Mouse (Mus musculus): ENCODE results near the gene Mip.
"Not testable (repeated sequence)": the region's sequence is repeated elsewhere in the genome, so short reads cannot be mapped to it uniquely, and the experiment has no call there.

Mip gene

DNA sequence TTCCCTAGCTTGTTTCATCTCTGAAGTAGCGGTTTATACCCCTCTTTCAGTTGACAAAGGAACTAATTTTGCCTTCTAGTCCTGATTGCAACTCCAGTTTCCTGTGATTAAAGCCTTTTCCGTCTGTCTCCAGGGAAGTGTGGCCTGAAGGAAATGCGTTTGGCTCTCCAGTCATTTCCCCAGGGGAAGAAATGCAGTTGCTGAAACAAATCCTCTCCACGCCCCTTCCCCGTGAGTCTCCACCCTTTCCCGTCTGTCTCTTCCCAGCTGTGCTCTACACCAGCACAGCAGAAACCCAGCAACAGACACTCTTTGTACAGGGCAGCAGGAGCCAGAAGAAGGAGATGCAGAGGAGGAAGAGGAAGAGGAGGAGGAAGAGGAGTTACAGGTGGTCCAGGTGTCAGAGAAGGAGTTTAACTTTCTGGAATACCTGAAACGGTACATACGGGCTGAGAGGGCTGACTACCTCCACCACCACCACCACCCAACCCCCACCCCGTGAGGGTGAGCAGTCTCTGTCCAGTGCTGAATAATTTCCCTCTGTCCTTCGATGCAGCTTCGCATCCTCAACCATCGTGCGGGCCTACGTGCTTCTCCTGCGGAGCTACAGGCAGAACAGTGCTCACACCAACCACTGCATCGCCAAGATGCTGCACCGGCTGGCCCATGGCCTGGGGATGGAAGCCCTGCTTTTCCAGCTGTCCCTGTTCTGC is 21.5 kb downstream of the Mip start:
- no peak for DNase-seq (ENCODE audit: low read depth, low spot score)

DNA sequence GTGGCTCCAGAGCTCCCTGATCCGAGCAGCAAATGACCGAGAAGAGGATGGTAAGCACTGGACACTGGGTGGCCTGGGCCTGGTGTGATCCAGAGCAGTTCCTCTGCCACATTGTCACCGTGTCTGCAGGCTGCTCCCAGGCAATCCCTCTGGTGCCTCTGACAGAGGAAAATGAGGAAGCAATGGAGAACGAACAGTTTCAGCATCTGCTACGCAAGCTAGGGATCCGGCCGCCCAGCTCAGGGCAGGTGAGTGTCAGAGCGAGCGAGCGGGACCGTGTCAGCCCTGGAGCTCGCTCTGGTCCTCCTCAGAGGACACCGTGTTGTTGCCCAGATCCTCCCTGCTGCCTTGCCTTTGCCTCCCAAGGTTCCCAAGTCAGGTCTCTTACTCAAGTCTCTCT is 24.9 kb downstream of the Mip start:
- no peak for DNase-seq (ENCODE audit: low read depth, low spot score)

GRCm38 (mm10) chr10:128253677-128254255 is 28.1 kb downstream of the Mip start, which contains the start of gene Apon:
Gene Apon, plus strand, starts transcription at chr10:128254096.
- no peak for DNase-seq (ENCODE audit: low read depth, low spot score)

GRCm38 (mm10) chr10:128255925-128256324 is 30.3 kb downstream of the Mip start:
- DNase-seq (ENCODE audit: low read depth, low spot score) = no peak

DNA sequence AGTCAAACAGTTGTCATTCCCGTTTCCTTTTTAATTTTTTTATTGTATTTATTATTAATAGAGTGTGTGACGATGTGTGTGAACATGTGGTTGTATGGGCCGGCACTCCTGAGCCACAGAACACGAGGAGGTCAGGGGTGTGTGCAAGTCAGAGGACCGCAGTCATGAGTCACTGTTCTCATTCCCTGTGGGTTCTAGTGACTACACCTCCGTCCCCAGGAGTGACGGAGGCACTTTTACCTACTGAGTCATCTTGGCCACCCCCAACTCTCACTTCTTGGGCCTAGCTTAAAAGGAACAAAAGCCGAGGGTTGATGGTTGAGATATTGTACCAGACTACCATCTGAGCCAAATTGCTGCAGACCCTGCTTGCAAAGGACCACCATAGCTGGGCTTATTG is 30.7 kb downstream of the Mip start:
- no peak for DNase-seq (ENCODE audit: low read depth, low spot score)

GRCm38 (mm10) chr10:128258953-128259352 is 33.3 kb downstream of the Mip start:
- DNase-seq (ENCODE audit: low read depth, low spot score) = peak; percentile 12

DNA sequence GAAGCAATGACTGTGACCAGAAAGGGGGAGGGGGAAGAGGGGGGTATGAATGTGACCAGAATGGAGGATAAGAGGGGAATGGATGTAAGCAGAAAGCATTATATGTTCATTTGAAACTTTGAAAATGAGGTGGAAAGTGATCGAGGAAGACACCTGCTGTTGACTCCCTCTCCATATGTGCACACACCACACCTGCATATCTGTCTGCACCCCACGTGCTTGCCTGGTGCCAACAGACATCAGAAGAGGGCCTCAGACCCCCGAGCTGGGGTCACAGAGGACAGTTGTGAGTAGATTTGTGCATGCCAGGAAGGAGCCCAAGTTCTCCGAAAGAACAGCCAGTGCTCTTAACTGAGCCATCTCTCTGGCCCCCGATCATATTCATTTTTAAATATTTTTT is 34.3 kb downstream of the Mip start:
- no peak for DNase-seq (ENCODE audit: low read depth, low spot score)

DNA sequence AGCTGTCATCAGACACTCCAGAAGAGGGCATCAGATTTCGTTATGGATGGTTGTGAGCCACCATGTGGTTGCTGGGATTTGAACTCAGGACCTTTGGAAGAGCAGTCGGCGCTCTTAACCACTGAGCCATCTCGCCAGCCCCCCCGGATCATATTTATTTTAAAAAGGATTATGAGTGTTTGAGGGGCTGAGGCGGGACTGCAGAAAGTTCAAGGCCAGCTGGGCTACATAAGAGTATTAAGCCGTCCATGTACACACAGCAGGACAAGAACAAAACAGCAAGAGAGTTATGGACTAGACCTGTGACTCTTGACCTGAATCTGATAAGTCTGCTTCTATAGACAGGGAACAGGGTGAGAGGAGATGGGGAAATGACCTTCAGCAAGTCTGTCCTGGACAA is 34.7 kb downstream of the Mip start:
- not testable (repeated sequence) for DNase-seq (ENCODE audit: low read depth, low spot score)

- no peak for DNase-seq (ENCODE audit: low read depth, low spot score)
Observed at GRCm38 (mm10) chr10:128262300-128262699, 36.7 kb downstream of the Mip start.

DNA sequence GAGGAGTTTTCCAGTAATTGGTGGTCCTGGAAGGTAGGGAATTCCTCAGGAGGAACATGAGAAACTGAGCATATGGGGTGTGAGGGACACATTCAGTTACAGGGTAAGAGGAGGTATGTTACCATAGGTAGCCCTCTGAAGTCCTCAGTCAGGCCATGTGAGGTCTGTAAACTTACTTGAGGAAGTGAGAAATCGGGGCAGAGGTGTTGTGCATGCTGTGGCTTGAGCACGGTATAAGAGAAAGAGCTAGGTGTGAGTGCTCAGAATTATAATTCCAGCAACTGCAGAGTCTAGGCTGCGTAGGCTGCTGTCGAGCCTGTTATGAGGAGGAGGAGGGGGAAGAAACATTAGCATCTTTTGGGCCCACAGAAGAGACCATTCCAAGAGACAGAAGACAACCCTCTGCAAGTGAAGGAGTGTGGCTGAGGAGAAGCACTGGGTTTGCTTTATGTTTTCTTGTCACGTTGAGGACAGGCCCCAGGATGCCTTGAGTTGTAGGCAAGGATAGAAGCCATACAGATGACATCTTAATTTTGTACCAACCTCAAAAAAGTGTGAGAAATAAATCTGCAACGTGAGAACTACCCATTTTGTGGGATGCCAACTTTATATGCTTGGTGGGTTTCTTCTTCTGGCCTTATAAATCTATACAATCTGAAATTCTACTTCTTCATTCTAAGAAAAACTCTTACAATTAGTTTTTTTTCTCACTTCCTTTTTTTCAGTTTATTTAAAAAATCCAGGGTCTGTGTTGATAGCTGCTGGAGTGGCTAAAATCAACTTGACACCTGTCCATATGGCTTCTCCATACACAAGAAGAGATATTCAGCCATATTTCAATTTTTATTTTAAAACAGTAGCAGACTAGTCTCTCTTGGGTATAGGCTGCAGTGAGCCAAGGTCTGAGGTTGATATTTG is 38.0 kb downstream of the Mip start:
- DNase-seq (ENCODE audit: low read depth, low spot score) = no peak

DNA sequence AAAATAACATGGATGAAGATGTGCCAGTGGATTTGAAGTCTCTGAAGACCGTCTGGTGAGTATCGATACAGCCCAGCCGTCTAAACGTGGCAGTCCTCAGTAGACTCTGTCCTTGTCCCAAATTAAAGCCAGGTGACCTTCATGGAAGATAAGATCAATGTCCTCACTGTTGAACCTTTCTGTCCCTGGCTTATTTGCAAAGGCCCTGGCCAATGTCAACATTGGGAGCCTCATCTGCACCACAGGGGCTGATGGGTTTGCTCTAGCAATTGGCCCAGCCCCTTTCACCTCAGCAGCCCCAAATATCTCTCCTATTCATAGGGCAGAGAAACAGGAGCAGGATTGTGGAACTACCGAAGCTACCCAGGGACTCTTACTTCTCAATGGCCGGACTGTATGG is 42.7 kb downstream of the Mip start, which contains the start of gene Apof:
Gene Apof, plus strand, starts transcription at position 301 of the 400 bp plus-strand sequence.
- DNase-seq (ENCODE audit: low read depth, low spot score) = no peak

DNA sequence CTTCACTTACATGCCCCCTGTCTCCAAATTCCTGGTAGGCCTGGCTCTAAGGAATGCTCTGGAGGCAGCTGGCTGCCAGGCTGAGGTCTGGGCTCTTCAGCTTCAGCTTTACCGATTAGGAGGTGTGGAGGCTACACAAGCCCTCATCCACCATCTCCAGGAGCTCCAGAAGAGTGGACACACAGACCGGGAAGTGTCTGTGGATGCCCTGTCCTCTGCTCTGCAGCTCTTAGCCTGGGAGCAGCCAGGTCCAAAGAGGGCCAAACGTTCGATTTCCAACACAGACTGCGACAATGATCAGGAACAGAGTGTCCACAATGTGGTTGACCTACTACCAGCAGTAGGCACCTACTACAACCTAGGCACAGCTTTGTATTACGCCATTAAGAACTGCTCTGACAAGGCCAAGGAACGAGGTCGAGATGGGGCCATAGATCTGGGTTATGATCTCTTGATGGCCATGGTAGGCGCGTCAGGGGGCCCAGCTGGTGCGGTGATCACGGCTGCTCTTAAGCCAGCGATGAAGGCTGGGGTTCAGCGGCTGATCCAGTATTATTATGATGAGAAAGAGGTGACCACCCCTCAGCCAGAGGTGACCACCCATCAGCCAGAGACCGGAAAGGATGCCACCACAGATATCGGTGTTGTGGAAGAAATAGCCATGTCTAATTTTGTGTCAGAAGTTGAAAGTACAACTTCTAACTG is 43.7 kb downstream of the Mip start:
- no peak for DNase-seq (ENCODE audit: low read depth, low spot score)

- DNase-seq (ENCODE audit: low read depth, low spot score) = peak; percentile 97
Observed at GRCm38 (mm10) chr10:128270287-128270841, 44.7 kb downstream of the Mip start, which contains the start of gene Stat2. Gene Stat2, plus strand, starts transcription at chr10:128270559.

DNA sequence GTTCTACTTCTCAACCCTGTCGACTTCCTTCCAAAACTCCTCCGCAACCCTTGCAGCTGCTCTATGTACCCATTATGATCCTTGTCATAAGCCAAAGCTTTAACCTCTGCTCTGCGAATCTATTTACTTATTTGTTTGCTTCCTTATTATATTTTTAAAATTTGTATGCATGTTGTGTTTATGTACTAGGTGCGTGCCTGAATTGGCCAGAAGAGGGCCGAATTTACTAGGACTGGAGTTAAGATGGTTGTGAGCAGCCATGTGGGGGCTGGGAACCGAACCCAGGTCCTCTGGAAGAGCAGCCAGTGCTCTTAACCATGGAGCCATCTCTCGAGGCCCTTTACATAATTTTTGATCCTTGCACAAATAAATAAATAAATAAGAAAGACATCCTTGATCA is 45.2 kb downstream of the Mip start:
- DNase-seq (ENCODE audit: low read depth, low spot score) = peak; percentile 56

DNA sequence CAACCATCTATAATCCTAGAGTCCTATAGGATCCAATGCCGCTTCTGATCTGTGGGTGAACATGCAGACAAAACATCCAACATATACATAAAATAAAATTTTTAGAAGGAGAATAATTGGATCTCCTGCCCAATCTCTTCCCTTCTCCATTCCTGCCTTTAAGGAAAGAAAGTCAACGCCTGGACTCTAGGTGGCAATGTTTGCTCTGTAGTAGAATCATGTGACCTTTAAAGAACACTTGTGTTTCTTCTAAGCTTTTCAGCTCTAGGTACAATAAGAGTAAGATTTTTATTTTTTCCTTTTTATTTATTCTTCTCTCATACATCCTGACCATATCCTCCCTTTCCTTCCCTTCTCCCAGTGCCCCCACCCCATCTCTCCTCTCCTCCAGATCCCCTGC is 46.2 kb downstream of the Mip start:
- peak; percentile 37 for DNase-seq (ENCODE audit: low read depth, low spot score)

DNA sequence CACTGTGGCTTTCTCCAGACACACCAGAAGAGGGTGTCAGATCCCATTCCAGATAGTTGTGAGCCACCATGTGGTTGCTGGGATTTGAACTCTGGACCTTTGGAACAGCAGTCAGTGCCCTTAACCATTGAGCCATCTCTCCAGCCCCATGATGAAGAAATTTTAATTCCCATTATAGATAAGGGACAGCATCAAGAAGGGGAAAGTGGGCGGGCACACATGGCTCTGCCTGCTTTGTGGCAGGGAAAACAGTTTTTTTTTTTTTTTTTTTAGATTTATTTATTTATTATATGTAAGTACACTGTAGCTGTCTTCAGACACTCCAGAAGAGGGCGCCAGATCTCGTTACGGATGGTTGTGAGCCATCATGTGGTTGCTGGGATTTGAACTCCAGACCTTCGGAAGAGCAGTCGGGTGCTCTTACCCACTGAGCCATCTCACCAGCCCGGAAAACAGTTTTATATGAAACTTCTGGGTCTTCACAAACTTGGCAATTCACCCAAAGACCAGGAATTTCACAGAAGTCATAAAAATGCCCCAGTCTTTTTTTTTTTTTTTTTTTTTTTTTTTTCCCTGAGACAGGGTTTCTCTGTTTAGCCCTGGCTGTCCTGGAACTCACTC is 47.3 kb downstream of the Mip start:
- DNase-seq (ENCODE audit: low read depth, low spot score) = peak; percentile 20

GRCm38 (mm10) chr10:128275374-128275773 is 49.7 kb downstream of the Mip start:
- not testable (repeated sequence) for DNase-seq (ENCODE audit: low read depth, low spot score)

- DNase-seq (ENCODE audit: low read depth, low spot score) = no peak
Observed at GRCm38 (mm10) chr10:128278158-128278557, 52.5 kb downstream of the Mip start.

- no peak for DNase-seq (ENCODE audit: low read depth, low spot score)
Observed at GRCm38 (mm10) chr10:128280943-128281342, 55.3 kb downstream of the Mip start.
